Mouse (Mus musculus): ENCODE measurements around the gene Pex5l. TPM values are rescaled to one million over a fixed set of nuclear protein-coding genes. Genes with fewer than 3 reads are reported as not detected.

The Pex5l gene
- polyA plus RNA-seq (2015; fragmentation: Nextera tagmentation; extraction: Ambion mirVana), result 3.5 and 4.5 TPM in 2 replicates

DNA sequence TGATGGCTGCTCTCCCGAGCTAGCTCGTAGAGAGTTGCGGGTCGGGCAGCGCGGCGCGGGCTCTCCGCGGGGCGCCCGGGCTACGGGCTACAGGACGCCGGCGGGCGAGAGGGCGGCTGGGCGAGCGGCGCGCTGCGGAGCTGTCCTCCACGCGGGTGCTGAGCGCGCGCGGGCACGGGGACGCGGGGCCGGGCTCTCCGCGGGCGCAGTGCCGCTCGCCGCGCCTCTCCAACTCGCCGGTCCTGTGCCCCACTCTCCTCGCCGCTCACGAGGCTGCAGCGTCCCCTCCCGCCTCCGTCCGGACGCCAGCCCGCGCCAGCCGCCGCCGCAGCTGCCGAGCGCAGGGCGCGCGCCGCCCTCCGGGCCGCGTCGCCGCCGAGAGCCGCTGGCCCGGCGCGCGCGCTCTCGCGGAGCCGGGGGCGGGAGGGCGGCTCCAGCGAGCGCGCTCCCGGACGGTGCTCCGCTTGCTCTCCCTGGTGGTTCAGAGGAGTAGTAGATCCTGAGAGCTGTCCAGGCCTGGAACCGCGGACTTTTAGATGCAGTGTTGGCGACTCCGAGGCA, at the start of gene Pex5l:
Gene Pex5l, minus strand, starts transcription at position 347 of the 561 bp plus-strand sequence.
- Histone ChIP-seq H3K27ac (replicated peaks) (peak within 1 kb of the TSS; percentile 80), H3K36me3 (no peaks in the 10 kb centered on the region), H3K27me3 (replicated peaks) (peaks cover 3% of the 10 kb centered on the region; the same call in 1 of the 2 replicates), H3K4me2 (peak within 1 kb of the TSS; percentile 91), H3K4me3 (replicated peaks) (peak within 1 kb of the TSS; percentile 78), H3K4me1 (peaks cover 12% of the 10 kb centered on the region), H3K9me3 (replicated peaks) (no peaks in the 10 kb centered on the region), H3K9ac (replicated peaks) (peak within 1 kb of the TSS; percentile 60)
- WGBS, result under 1% methylated on average over 61 of the region's 88 CpGs
- ATAC-seq (ENCODE audit: low FRiP score), result peak; percentile 95

DNA sequence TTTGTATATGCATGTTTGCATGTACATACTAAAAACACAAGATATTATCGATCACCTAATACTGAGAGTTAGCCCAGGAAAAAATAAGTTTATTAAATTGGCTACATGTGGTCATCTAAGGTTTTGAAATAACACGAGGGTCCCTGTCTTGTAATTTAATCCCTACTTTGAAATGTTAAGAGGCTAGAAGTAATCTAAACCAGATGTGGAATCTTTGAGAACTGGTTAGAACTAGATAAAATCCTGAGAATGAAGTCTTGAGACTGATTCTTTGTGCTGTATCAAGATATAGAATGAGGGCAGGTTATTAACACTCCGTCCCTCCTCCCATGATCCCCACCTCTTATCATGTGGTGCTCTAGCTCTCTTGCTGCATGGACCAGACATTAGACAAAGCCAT, 22.1 kb upstream of the Pex5l start:
- Histone ChIP-seq H3K4me3 (replicated peaks) (no peak overlapping the region), H3K4me2 (no peak overlapping the region), H3K9ac (replicated peaks) (no peak overlapping the region), H3K27ac (replicated peaks) (no peak overlapping the region), H3K36me3 (no peaks in the 10 kb centered on the region), H3K27me3 (replicated peaks) (no peaks in the 10 kb centered on the region), H3K9me3 (replicated peaks) (no peaks in the 10 kb centered on the region), H3K4me1 (no peaks in the 10 kb centered on the region)
- 89% methylated on average over 3 of the region's 3 CpGs for WGBS
- no peak for ATAC-seq (ENCODE audit: low FRiP score)

DNA sequence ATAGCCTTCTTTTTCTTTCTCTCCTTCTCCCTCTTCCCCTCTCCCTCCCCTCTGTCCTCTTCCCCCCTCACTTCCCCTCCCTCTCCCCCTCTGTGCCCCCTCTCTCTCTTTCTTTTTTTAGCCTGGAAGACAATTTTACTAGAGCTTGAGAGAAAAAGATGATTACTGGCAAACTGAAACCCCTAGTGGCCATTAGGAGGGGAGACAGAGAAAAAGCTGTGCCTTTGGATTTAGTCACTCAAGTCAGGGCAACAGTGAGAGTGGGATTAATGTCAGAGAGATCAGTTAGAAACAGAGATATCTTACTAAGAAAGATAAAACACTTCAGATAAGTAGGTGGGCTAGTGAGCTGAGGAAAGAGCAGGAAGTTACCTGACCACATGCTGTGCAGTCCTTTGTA, 20.8 kb upstream of the Pex5l start:
- ATAC-seq (ENCODE audit: low FRiP score), result no peak
- Histone ChIP-seq H3K9ac (replicated peaks) (no peak overlapping the region), H3K27me3 (replicated peaks) (no peaks in the 10 kb centered on the region), H3K9me3 (replicated peaks) (no peaks in the 10 kb centered on the region), H3K4me3 (replicated peaks) (no peak overlapping the region), H3K27ac (replicated peaks) (no peak overlapping the region), H3K4me1 (no peaks in the 10 kb centered on the region), H3K36me3 (no peaks in the 10 kb centered on the region), H3K4me2 (no peak overlapping the region)

DNA sequence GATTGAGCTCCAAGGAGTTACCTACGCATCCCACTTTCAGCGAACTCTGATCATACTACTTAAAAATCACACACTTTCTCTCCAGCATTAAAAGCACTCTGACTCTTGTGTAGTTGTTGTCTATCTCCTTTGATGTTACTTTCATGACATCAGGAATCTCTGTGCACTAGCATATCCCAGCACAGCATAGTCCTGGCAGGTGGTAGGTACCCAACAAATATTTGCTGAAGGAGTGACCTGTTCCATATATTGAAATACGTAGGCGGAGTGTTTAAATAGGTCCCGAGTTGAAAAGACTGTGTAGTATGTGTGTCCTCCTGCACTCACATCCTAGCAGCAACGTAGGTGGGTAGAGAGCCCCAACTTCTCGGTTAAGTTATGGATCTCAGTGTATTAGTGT, 545 bp upstream of the Pex5l start:
- H3K9ac ChIP-seq (replicated peaks), result no peak overlapping the region
- H3K27me3 ChIP-seq (replicated peaks), result peaks cover 3% of the 10 kb centered on the region; the same call in 1 of the 2 replicates
- peaks cover 12% of the 10 kb centered on the region for H3K4me1 ChIP-seq
- peak overlapping the region; percentile 91 for H3K4me2 ChIP-seq
- no peaks in the 10 kb centered on the region for H3K9me3 ChIP-seq (replicated peaks)
- WGBS, result 83% methylated on average over 7 of the region's 7 CpGs
- no peak for ATAC-seq (ENCODE audit: low FRiP score)
- H3K4me3 ChIP-seq (replicated peaks), result peak overlapping the region; percentile 78
- no peaks in the 10 kb centered on the region for H3K36me3 ChIP-seq
- H3K27ac ChIP-seq (replicated peaks), result no peak overlapping the region

DNA sequence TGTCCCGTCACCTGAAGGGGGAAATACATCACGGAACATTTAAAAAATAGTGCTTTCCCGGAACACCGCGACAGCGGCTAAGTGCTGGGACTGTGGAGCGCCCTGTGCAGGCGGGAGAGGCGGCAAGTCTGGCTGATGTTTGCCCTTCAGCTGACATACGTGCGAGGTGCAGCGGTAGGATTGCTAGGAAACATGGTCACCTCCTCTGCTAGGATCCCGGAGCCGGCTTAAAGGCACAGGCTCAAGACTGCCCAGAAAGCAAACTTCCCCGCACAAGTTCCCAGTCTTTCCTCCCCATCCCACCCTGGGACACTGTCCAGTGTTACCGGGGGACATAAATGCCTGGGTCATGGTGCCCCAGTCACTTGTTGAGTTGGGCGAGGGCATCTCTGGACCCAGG, 649 bp downstream of the Pex5l start:
- peak overlapping the region; percentile 60 for H3K9ac ChIP-seq (replicated peaks)
- H3K4me2 ChIP-seq, result peak overlapping the region; percentile 91
- peak overlapping the region; percentile 80 for H3K27ac ChIP-seq (replicated peaks)
- peak; percentile 68 for ATAC-seq (ENCODE audit: low FRiP score)
- WGBS, result 1% methylated on average over 17 of the region's 17 CpGs
- peaks cover 12% of the 10 kb centered on the region for H3K4me1 ChIP-seq
- peak overlapping the region; percentile 78 for H3K4me3 ChIP-seq (replicated peaks)
- peaks cover 3% of the 10 kb centered on the region; the same call in 1 of the 2 replicates for H3K27me3 ChIP-seq (replicated peaks)
- no peaks in the 10 kb centered on the region for H3K36me3 ChIP-seq
- no peaks in the 10 kb centered on the region for H3K9me3 ChIP-seq (replicated peaks)

DNA sequence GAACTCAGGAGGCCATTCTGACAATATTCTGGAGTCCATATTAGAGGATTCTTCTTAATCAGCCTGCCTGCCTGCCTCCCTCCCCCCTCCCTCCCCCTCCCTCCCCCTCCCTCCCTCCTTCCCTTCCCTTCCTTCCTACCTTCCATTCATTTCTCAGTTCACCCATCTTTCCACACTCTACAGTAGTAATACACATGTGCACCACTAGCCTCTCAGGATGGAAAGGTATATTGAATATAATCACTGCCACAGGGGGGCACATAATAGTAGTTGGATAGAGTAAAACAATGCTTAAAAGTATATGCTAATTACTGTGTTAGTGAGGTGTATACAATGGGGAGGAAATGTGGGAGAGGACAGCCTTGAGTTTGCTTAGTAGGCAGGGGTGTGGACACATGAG, 13.1 kb downstream of the Pex5l start:
- no peak overlapping the region for H3K9ac ChIP-seq (replicated peaks)
- no peaks in the 10 kb centered on the region for H3K36me3 ChIP-seq
- 0 out of 2 replicates have a peak, but pooled peaks have one; percentile 7 for ATAC-seq (ENCODE audit: low FRiP score)
- no peaks in the 10 kb centered on the region for H3K4me1 ChIP-seq
- no peaks in the 10 kb centered on the region for H3K9me3 ChIP-seq (replicated peaks)
- H3K27ac ChIP-seq (replicated peaks), result no peak overlapping the region
- no peak overlapping the region for H3K4me3 ChIP-seq (replicated peaks)
- H3K4me2 ChIP-seq, result no peak overlapping the region
- no peaks in the 10 kb centered on the region for H3K27me3 ChIP-seq (replicated peaks)

DNA sequence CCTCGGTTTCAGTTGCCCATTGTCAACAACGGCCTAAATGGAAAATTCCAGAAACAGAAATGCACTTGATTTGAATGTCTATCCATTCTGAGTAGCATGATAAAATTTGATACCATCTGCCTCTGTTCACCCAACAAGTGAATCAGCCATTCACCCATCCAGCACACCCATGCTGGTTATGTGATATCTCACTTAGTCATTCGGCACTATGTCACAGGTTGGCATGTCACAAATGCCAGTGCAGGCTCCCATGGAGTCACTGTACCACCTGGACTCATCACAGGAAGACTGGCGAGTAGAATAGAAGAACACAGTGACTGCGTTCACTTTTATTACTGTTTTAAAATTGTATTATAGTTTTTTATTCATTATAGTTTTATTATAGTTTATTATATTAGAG, 18.3 kb downstream of the Pex5l start:
- no peak overlapping the region for H3K27ac ChIP-seq (replicated peaks)
- ATAC-seq (ENCODE audit: low FRiP score), result no peak
- no peak overlapping the region for H3K9ac ChIP-seq (replicated peaks)
- H3K4me3 ChIP-seq (replicated peaks), result no peak overlapping the region
- no peaks in the 10 kb centered on the region for H3K9me3 ChIP-seq (replicated peaks)
- WGBS, result 89% methylated on average over 5 of the region's 5 CpGs
- H3K36me3 ChIP-seq, result no peaks in the 10 kb centered on the region
- no peak overlapping the region for H3K4me2 ChIP-seq
- peaks cover 6% of the 10 kb centered on the region; the same call in 1 of the 2 replicates for H3K4me1 ChIP-seq
- no peaks in the 10 kb centered on the region for H3K27me3 ChIP-seq (replicated peaks)

DNA sequence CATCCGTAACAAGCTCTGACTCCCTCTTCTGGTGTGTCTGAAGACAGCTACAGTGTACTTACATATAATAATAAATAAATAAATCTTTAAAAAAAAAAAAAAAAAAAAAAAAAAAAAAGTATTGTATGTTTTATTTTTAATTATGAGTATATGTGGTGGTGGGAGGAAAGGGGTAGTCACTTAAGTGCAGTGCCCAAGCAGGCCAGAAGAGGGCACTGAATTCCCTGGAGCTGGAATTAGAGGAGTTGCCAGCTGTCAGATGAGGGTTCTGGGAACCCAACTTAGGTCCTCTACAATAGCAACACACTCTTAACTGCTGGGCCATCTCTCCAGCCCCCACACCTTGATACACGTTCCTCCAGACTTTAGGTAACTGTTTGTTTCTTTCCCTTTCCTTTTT, 37.3 kb downstream of the Pex5l start:
- H3K27ac ChIP-seq (replicated peaks), result no peak overlapping the region
- no peaks in the 10 kb centered on the region for H3K4me1 ChIP-seq
- H3K4me3 ChIP-seq (replicated peaks), result no peak overlapping the region
- WGBS, result 96% methylated on average over 2 of the region's 2 CpGs
- no peaks in the 10 kb centered on the region for H3K27me3 ChIP-seq (replicated peaks)
- no peak overlapping the region for H3K9ac ChIP-seq (replicated peaks)
- H3K4me2 ChIP-seq, result no peak overlapping the region
- H3K9me3 ChIP-seq (replicated peaks), result no peaks in the 10 kb centered on the region
- ATAC-seq (ENCODE audit: low FRiP score), result no peak
- H3K36me3 ChIP-seq, result no peaks in the 10 kb centered on the region

DNA sequence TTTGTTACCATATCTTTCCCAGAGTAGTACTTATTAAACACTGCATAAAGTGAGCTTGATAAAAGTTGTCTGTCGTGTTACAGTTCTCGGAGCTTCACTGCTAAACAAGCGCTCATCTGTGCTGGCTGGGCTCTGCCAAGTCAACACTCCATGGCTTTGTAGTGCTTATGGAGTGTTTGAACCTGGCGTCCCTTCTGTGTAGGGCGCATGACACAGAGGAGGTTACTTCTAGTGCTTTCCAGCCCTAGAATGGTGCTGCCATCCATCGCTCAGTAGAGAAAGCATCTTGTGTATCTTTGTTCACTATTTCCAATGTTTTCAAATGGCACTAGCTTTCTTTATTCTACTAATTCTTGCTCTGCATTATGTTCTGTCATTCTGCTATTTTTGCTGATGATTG, 39.5 kb downstream of the Pex5l start:
- no peak for ATAC-seq (ENCODE audit: low FRiP score)
- WGBS, result 88% methylated on average over 6 of the region's 6 CpGs
- H3K4me1 ChIP-seq, result no peaks in the 10 kb centered on the region
- no peaks in the 10 kb centered on the region for H3K9me3 ChIP-seq (replicated peaks)
- no peaks in the 10 kb centered on the region for H3K36me3 ChIP-seq
- H3K4me3 ChIP-seq (replicated peaks), result no peak overlapping the region
- H3K4me2 ChIP-seq, result no peak overlapping the region
- no peak overlapping the region for H3K9ac ChIP-seq (replicated peaks)
- no peak overlapping the region for H3K27ac ChIP-seq (replicated peaks)
- no peaks in the 10 kb centered on the region for H3K27me3 ChIP-seq (replicated peaks)

DNA sequence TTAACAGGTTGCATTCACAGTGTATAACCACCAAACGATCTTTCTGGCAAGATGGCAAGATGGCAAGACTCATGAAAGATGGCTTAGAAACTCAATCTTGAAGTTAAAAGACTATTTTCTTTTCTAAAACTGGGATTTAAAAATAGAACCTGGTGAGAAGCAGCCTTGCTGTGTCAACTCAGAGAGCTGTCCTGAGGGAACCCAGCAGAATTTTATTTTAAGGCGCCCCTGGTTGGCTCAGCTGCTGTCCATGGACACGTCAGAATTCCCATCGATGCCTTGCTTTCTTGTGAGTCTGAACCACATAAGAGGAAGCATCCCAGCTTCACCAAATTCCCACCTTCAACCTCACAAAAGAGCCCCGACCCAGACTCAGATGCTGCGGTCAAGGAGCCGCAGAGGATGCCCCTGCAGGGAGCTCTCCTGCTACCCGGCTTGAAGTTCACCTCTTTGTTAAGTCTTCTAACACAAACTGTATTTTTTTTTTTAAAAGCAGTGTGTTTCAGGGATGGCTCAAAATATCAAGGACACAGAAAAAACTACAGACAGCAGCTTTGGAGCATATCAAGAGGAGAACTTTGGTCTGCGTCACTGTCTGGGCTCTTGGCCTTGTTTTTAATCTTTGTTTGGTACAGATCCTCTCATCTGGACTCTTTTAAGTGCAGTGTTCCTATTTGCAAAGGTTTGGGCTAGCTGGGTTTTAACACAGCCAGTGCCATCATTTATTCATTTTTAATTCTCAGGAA, 44.3 kb downstream of the Pex5l start:
- Histone ChIP-seq H3K4me1 (peaks cover under 1% of the 10 kb centered on the region; the same call in 1 of the 2 replicates), H3K27me3 (replicated peaks) (no peaks in the 10 kb centered on the region), H3K4me3 (replicated peaks) (no peak overlapping the region), H3K27ac (replicated peaks) (no peak overlapping the region), H3K36me3 (no peaks in the 10 kb centered on the region), H3K9ac (replicated peaks) (no peak overlapping the region), H3K9me3 (replicated peaks) (no peaks in the 10 kb centered on the region), H3K4me2 (no peak overlapping the region)
- ATAC-seq (ENCODE audit: low FRiP score), result no peak
- 79% methylated on average over 9 of the region's 9 CpGs for WGBS

DNA sequence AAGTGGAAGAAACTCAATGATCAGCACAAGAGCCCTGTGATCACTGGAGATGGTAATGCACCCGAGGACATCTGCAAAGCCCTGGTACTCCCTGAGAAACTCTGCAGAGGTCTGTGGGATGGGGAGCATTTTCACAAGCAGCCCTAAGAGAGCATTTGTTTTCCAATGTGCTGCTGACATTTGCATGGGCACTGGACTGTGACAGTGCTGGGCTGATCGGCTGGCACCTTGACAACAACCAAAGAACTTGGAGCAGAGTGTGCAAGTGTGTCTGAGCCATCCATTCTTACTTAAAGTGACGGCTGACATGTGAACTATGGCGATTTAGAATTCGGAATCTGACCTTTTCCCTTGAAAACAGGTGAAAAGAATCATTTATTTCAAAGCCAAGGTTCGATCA, 49.4 kb downstream of the Pex5l start:
- no peak overlapping the region for H3K4me2 ChIP-seq
- no peak for ATAC-seq (ENCODE audit: low FRiP score)
- H3K4me3 ChIP-seq (replicated peaks), result no peak overlapping the region
- H3K9ac ChIP-seq (replicated peaks), result no peak overlapping the region
- no peak overlapping the region for H3K27ac ChIP-seq (replicated peaks)
- WGBS, result 52% methylated on average over 6 of the region's 6 CpGs
- no peaks in the 10 kb centered on the region for H3K27me3 ChIP-seq (replicated peaks)
- H3K9me3 ChIP-seq (replicated peaks), result no peaks in the 10 kb centered on the region
- peaks cover 12% of the 10 kb centered on the region for H3K4me1 ChIP-seq
- H3K36me3 ChIP-seq, result no peaks in the 10 kb centered on the region

DNA sequence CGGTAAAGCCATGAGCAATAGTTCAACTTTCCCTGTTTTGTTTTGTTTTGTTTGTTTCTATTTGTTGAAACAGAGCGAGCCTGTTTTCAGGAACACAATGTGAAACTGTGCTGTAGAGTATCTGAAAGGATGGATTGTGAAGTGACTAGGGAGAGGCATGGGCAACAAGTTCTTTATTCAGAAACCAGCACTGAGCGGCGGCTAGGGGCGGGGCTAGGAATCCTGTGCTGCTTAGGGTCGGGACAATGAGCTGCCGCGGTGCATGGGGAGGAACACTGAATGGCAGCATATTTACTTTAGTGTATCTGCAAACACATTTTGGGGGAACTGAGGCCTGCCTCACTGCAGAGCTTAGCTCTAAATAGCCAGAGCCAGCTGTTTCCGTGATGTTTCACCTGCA, 53.0 kb downstream of the Pex5l start:
- no peaks in the 10 kb centered on the region for H3K27me3 ChIP-seq (replicated peaks)
- H3K36me3 ChIP-seq, result no peaks in the 10 kb centered on the region
- WGBS, result 22% methylated on average over 9 of the region's 9 CpGs
- no peak overlapping the region for H3K27ac ChIP-seq (replicated peaks)
- H3K4me3 ChIP-seq (replicated peaks), result no peak overlapping the region; the same call in 1 of the 2 replicates
- ATAC-seq (ENCODE audit: low FRiP score), result no peak; the same call in 1 of the 2 replicates
- no peak overlapping the region for H3K9ac ChIP-seq (replicated peaks)
- H3K9me3 ChIP-seq (replicated peaks), result no peaks in the 10 kb centered on the region
- H3K4me2 ChIP-seq, result peak overlapping the region; percentile 42
- H3K4me1 ChIP-seq, result peaks cover 12% of the 10 kb centered on the region

Measured in neural tube, embryonic 15.5 days (tissue).